Mouse (Mus musculus): Measurements from ENCODE around the gene Ndrg2.

GRCm38 (mm10) chr14:51913062-51913959, 647 bp downstream of the Ndrg2 start:
- TF ChIP-seq CTCF (IDR thresholded peaks at IDR 0.05; ENCODE audit: extremely low read depth, insufficient read depth, low read length): no peak
- 0 out of 2 replicates have a peak, but pooled peaks have one; percentile 27 for TF ChIP-seq POLR2A (IDR thresholded peaks at IDR 0.05; ENCODE audit: extremely low read depth, insufficient read depth, low read length)
